Mouse (Mus musculus): ENCODE results near the gene Ric8a. TPM values are rescaled to one million over a fixed set of nuclear protein-coding genes. Genes with fewer than 3 reads are reported as not detected.
A peak's percentile ranks its signal among the peaks of the same experiment; 100 is the strongest.

The Ric8a gene
- polyA plus RNA-seq (2014; fragmentation: Nextera tagmentation; extraction: Ambion mirVana), result 38.9 and 47.8 TPM in 2 replicates

GRCm38 (mm10) chr7:140856785-140857549 is at the start of gene Ric8a:
Ric8a (plus strand) TSS chr7:140856957.
- Histone ChIP-seq H3K4me2 (peak within 1 kb of the TSS; percentile 91), H3K36me3 (ENCODE audit: control insufficient read depth, insufficient read depth, low read length) (peaks cover 26% of the 10 kb centered on the region; the same call in 1 of the 2 replicates)

DNA sequence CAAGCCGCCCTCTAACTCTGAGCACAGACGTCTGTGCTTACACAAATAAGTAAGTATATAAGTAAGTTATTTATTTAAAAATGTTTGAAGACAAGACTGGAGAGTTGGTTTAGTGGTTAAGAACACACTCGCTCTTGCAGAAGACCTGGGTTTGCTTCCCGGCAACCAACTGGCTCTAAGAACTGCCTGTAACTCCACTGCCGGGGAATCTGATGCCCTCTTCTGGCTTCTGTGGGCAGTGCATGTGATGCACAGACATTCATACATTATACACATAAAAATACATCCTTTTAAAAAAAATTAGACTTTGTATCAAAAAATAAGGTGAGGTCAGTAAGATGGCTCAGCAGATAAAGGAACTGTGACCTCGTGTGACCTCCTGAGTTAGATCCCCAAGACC is 46.3 kb upstream of the Ric8a start:
- H3K27me3 ChIP-seq (ENCODE audit: control insufficient read depth, insufficient read depth, low read length), result no peaks in the 10 kb centered on the region
- H3K4me2 ChIP-seq, result no peak overlapping the region
- H3K36me3 ChIP-seq (ENCODE audit: control insufficient read depth, insufficient read depth, low read length), result no peaks in the 10 kb centered on the region
- H3K27ac ChIP-seq (ENCODE audit: low read depth, low read length), result no peak overlapping the region
- H3K4me1 ChIP-seq (ENCODE audit: control insufficient read depth, insufficient read depth, low read length), result no peaks in the 10 kb centered on the region
- H3K4me3 ChIP-seq (ENCODE audit: low read depth, low read length), result no peak overlapping the region
- H3K9ac ChIP-seq (ENCODE audit: low read depth, low read length), result no peak overlapping the region
- 89% methylated on average over 6 of the region's 6 CpGs for WGBS (ENCODE audit: insufficient replicate concordance)
- H3K9me3 ChIP-seq (replicated peaks; ENCODE audit: control insufficient read depth, low read length), result no peaks in the 10 kb centered on the region
- ATAC-seq (replicated peaks; ENCODE audit: insufficient number of reproducible peaks, low FRiP score, low TSS enrichment), result no peak

More at GRCm38 (mm10) chr7:140856785-140857549, at the start of gene Ric8a:
- H3K4me1 ChIP-seq (ENCODE audit: control insufficient read depth, insufficient read depth, low read length), result peaks cover 16% of the 10 kb centered on the region
- H3K9me3 ChIP-seq (replicated peaks; ENCODE audit: control insufficient read depth, low read length), result no peaks in the 10 kb centered on the region
- peak; percentile 86 for ATAC-seq (replicated peaks; ENCODE audit: insufficient number of reproducible peaks, low FRiP score, low TSS enrichment)
- peak within 1 kb of the TSS; percentile 88 for H3K27ac ChIP-seq (ENCODE audit: low read depth, low read length)
- H3K9ac ChIP-seq (ENCODE audit: low read depth, low read length), result peak within 1 kb of the TSS; percentile 94
- no peaks in the 10 kb centered on the region for H3K27me3 ChIP-seq (ENCODE audit: control insufficient read depth, insufficient read depth, low read length)
- H3K4me3 ChIP-seq (ENCODE audit: low read depth, low read length), result peak within 1 kb of the TSS; percentile 88
- WGBS (ENCODE audit: insufficient replicate concordance), result under 1% methylated on average over 50 of the region's 50 CpGs

GRCm38 (mm10) chr7:140811714-140812113 is 45.0 kb upstream of the Ric8a start:
- Histone ChIP-seq H3K27ac (ENCODE audit: low read depth, low read length) (no peak overlapping the region), H3K9me3 (replicated peaks; ENCODE audit: control insufficient read depth, low read length) (no peaks in the 10 kb centered on the region), H3K27me3 (ENCODE audit: control insufficient read depth, insufficient read depth, low read length) (no peaks in the 10 kb centered on the region), H3K4me1 (ENCODE audit: control insufficient read depth, insufficient read depth, low read length) (no peaks in the 10 kb centered on the region), H3K9ac (ENCODE audit: low read depth, low read length) (no peak overlapping the region), H3K4me2 (no peak overlapping the region), H3K4me3 (ENCODE audit: low read depth, low read length) (no peak overlapping the region), H3K36me3 (ENCODE audit: control insufficient read depth, insufficient read depth, low read length) (no peaks in the 10 kb centered on the region)
- ATAC-seq (replicated peaks; ENCODE audit: insufficient number of reproducible peaks, low FRiP score, low TSS enrichment), result no peak
- 85% methylated on average over 13 of the region's 13 CpGs for WGBS (ENCODE audit: insufficient replicate concordance)

GRCm38 (mm10) chr7:140812850-140813249 is 43.9 kb upstream of the Ric8a start:
- no peak overlapping the region for H3K4me2 ChIP-seq
- 85% methylated on average over 12 of the region's 12 CpGs for WGBS (ENCODE audit: insufficient replicate concordance)
- no peak overlapping the region for H3K27ac ChIP-seq (ENCODE audit: low read depth, low read length)
- H3K9ac ChIP-seq (ENCODE audit: low read depth, low read length), result no peak overlapping the region
- no peaks in the 10 kb centered on the region for H3K4me1 ChIP-seq (ENCODE audit: control insufficient read depth, insufficient read depth, low read length)
- ATAC-seq (replicated peaks; ENCODE audit: insufficient number of reproducible peaks, low FRiP score, low TSS enrichment), result no peak
- H3K4me3 ChIP-seq (ENCODE audit: low read depth, low read length), result no peak overlapping the region
- no peaks in the 10 kb centered on the region for H3K27me3 ChIP-seq (ENCODE audit: control insufficient read depth, insufficient read depth, low read length)
- H3K36me3 ChIP-seq (ENCODE audit: control insufficient read depth, insufficient read depth, low read length), result no peaks in the 10 kb centered on the region
- H3K9me3 ChIP-seq (replicated peaks; ENCODE audit: control insufficient read depth, low read length), result no peaks in the 10 kb centered on the region

DNA sequence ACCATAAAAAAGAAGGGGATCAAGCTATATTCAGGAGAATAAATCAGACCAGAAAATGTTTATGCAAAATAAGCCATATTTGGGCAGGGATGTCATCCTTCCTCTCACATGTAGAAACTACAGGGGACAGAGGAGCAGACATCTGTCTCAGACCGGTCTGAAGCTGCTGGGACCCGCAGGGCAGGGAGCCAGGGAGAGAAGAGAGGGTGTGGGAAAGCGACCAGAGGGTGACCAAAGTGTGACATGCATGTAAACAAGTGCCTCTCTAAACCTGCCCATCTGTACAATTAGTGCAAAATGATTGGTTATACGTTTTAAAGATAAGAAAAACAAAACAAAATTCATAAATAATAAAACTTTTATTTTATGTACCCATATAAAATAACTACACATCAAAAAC is 36.6 kb upstream of the Ric8a start:
- Histone ChIP-seq H3K9ac (ENCODE audit: low read depth, low read length) (no peak overlapping the region), H3K4me1 (ENCODE audit: control insufficient read depth, insufficient read depth, low read length) (no peaks in the 10 kb centered on the region), H3K27me3 (ENCODE audit: control insufficient read depth, insufficient read depth, low read length) (no peaks in the 10 kb centered on the region), H3K27ac (ENCODE audit: low read depth, low read length) (no peak overlapping the region), H3K9me3 (replicated peaks; ENCODE audit: control insufficient read depth, low read length) (no peaks in the 10 kb centered on the region), H3K4me2 (no peak overlapping the region), H3K36me3 (ENCODE audit: control insufficient read depth, insufficient read depth, low read length) (no peaks in the 10 kb centered on the region), H3K4me3 (ENCODE audit: low read depth, low read length) (no peak overlapping the region)
- WGBS (ENCODE audit: insufficient replicate concordance), result 65% methylated on average over 4 of the region's 4 CpGs
- no peak for ATAC-seq (replicated peaks; ENCODE audit: insufficient number of reproducible peaks, low FRiP score, low TSS enrichment)

DNA sequence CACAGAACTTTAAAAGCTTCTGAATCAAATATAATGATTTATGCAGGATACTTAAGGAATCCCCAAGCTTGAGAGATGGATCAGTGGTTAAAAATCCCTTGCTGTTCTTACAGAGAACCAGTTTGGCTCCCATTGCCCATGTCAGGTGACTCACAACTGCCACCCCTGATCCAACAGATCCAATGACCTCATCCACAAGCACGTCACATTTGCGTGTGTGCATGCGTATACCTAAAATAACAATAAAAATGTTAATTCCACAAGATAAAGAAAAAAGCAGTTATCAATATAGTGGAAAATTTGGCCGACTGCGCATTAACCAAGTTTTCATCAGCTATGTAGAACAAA is 35.5 kb upstream of the Ric8a start:
- H3K36me3 ChIP-seq (ENCODE audit: control insufficient read depth, insufficient read depth, low read length), result no peaks in the 10 kb centered on the region
- H3K27me3 ChIP-seq (ENCODE audit: control insufficient read depth, insufficient read depth, low read length), result no peaks in the 10 kb centered on the region
- ATAC-seq (replicated peaks; ENCODE audit: insufficient number of reproducible peaks, low FRiP score, low TSS enrichment), result no peak
- peak overlapping the region; percentile 84 for H3K4me2 ChIP-seq
- WGBS (ENCODE audit: insufficient replicate concordance), result 50% methylated on average over 5 of the region's 5 CpGs
- H3K9ac ChIP-seq (ENCODE audit: low read depth, low read length), result peak overlapping the region; percentile 65; the same call in 1 of the 2 replicates
- no peaks in the 10 kb centered on the region for H3K9me3 ChIP-seq (replicated peaks; ENCODE audit: control insufficient read depth, low read length)
- peak overlapping the region; percentile 55 for H3K4me3 ChIP-seq (ENCODE audit: low read depth, low read length)
- H3K4me1 ChIP-seq (ENCODE audit: control insufficient read depth, insufficient read depth, low read length), result no peaks in the 10 kb centered on the region
- no peak overlapping the region for H3K27ac ChIP-seq (ENCODE audit: low read depth, low read length)

GRCm38 (mm10) chr7:140821653-140822329 is 35.0 kb upstream of the Ric8a start, which contains the start of gene Zfp941:
Zfp941 (minus strand) TSS chr7:140822178.
- ATAC-seq (replicated peaks; ENCODE audit: insufficient number of reproducible peaks, low FRiP score, low TSS enrichment), result peak; percentile 49; the same call in 1 of the 2 replicates
- Histone ChIP-seq H3K27ac (ENCODE audit: low read depth, low read length) (no peak within 1 kb of the TSS), H3K4me3 (ENCODE audit: low read depth, low read length) (peak within 1 kb of the TSS; percentile 55), H3K27me3 (ENCODE audit: control insufficient read depth, insufficient read depth, low read length) (no peaks in the 10 kb centered on the region), H3K9me3 (replicated peaks; ENCODE audit: control insufficient read depth, low read length) (no peaks in the 10 kb centered on the region), H3K4me1 (ENCODE audit: control insufficient read depth, insufficient read depth, low read length) (no peaks in the 10 kb centered on the region), H3K9ac (ENCODE audit: low read depth, low read length) (peak within 1 kb of the TSS; percentile 65), H3K36me3 (ENCODE audit: control insufficient read depth, insufficient read depth, low read length) (no peaks in the 10 kb centered on the region), H3K4me2 (peak within 1 kb of the TSS; percentile 84)
- 4% methylated on average over 21 of the region's 21 CpGs for WGBS (ENCODE audit: insufficient replicate concordance)

DNA sequence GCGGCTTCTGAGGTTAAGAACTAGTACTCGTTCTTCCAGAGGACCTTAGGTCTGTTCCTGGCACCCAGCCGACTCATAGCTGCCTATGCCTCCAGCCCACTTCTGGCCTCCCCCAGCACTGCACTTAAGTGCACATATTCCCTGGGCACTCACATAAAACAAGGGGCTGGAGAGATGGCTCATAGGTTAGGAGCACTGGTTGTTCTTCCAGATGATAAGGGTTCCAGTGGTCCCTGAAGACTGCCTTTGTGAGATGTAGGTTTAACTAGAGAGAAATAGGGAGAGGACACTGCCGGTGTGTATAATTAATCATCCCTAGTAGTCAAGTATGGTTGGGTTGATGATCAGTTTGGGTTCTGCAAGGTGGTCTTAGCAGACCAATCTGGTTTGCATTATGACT is 34.0 kb upstream of the Ric8a start:
- H3K9me3 ChIP-seq (replicated peaks; ENCODE audit: control insufficient read depth, low read length), result no peaks in the 10 kb centered on the region
- H3K4me2 ChIP-seq, result no peak overlapping the region
- no peak overlapping the region for H3K9ac ChIP-seq (ENCODE audit: low read depth, low read length)
- H3K4me1 ChIP-seq (ENCODE audit: control insufficient read depth, insufficient read depth, low read length), result no peaks in the 10 kb centered on the region
- WGBS (ENCODE audit: insufficient replicate concordance), result 88% methylated on average over 4 of the region's 4 CpGs
- H3K36me3 ChIP-seq (ENCODE audit: control insufficient read depth, insufficient read depth, low read length), result no peaks in the 10 kb centered on the region
- H3K27ac ChIP-seq (ENCODE audit: low read depth, low read length), result no peak overlapping the region
- no peak overlapping the region for H3K4me3 ChIP-seq (ENCODE audit: low read depth, low read length)
- no peaks in the 10 kb centered on the region for H3K27me3 ChIP-seq (ENCODE audit: control insufficient read depth, insufficient read depth, low read length)
- ATAC-seq (replicated peaks; ENCODE audit: insufficient number of reproducible peaks, low FRiP score, low TSS enrichment), result no peak

Measured in heart, embryonic 11.5 days (tissue).